Mouse (Mus musculus) MEL (cell line): Measurements from ENCODE around the gene Cntn3. TPM values are rescaled to one million over a fixed set of nuclear protein-coding genes. Genes with fewer than 3 reads are reported as not detected.
A peak's percentile ranks its signal among the peaks of the same experiment; 100 is the strongest.

Experiments
- DNase-seq: peaks from one replicate; pipeline ENCODE4 v3.0.0; 2011; ENCODE audit warnings: low read depth, low spot score
- H3K27ac ChIP-seq: 2 replicates; pipeline ENCODE4 v1.5.1; 2012; ENCODE audit warnings: low read depth, mild to moderate bottlenecking, control low read depth, low read length, moderate library complexity; ENCODE audit not compliant: control insufficient read depth
- H3K27me3 ChIP-seq, 2 experiments: fragments of 150-350 bp in 1 of 2; sonication (generic) in 1 of 2; 2 replicates each; pipeline ENCODE4 v1.6.1; 2012; ENCODE audit warnings: low read length in 2 of 2, mild to moderate bottlenecking in 2 of 2, improper control_type of control experiment in 1 of 2, moderate library complexity in 1 of 2; ENCODE audit not compliant: insufficient read depth in 2 of 2, control insufficient read depth in 1 of 2
- H3K36me3 ChIP-seq, 2 experiments: 2 replicates each; pipeline ENCODE4 v1.6.1; 2012 to 2014; ENCODE audit warnings: low read length in 2 of 2, improper control_type of control experiment in 1 of 2, inconsistent platforms in 1 of 2, mild to moderate bottlenecking in 1 of 2; ENCODE audit not compliant: insufficient read depth in 2 of 2, control insufficient read depth in 1 of 2
- H3K4me1 ChIP-seq, 2 experiments: fragments of 150-350 bp in 1 of 2; sonication (generic) in 1 of 2; 2 replicates each; pipeline ENCODE4 v1.6.1; 2012; ENCODE audit warnings: low read length in 2 of 2, improper control_type of control experiment in 1 of 2, mild to moderate bottlenecking in 1 of 2; ENCODE audit not compliant: insufficient read depth in 2 of 2, control insufficient read depth in 1 of 2
- H3K4me3 ChIP-seq, 2 experiments: fragments of 150-350 bp in 1 of 2; sonication (generic) in 1 of 2; 2 replicates each; pipeline ENCODE4 v1.5.1; 2012; ENCODE audit warnings: low read depth in 2 of 2, low read length in 2 of 2, mild to moderate bottlenecking in 2 of 2, moderate library complexity in 2 of 2, control low read depth in 1 of 2, improper control_type of control experiment in 1 of 2; ENCODE audit not compliant: control insufficient read depth in 1 of 2, insufficient read depth in 1 of 2
- H3K79me2 ChIP-seq: 2 replicates; pipeline ENCODE4 v1.6.1; 2012; ENCODE audit warnings: mild to moderate bottlenecking, low read length, moderate library complexity; ENCODE audit not compliant: control insufficient read depth, poor library complexity, insufficient read depth
- H3K9ac ChIP-seq: 2 replicates; pipeline ENCODE4 v1.6.1; 2012; ENCODE audit warnings: low read depth, mild to moderate bottlenecking, control low read depth, low read length, moderate library complexity; ENCODE audit not compliant: control insufficient read depth, poor library complexity, severe bottlenecking
- H3K9me3 ChIP-seq: fragments of 150-350 bp; sonication (generic); replicated peaks from 2 replicates; pipeline ENCODE4 v1.6.1; 2012; ENCODE audit warnings: mild to moderate bottlenecking, low read length, improper control_type of control experiment, moderate library complexity; ENCODE audit not compliant: insufficient read depth
- EP300 ChIP-seq, 2 experiments: IDR thresholded peaks; 2 replicates each; pipeline ENCODE4 v1.6.1; 2011; ENCODE audit warnings: improper control_type of control experiment in 2 of 2, low read length in 2 of 2, low read depth in 1 of 2, mild to moderate bottlenecking in 1 of 2
- JUND ChIP-seq: IDR thresholded peaks from 2 replicates; pipeline ENCODE4 v1.6.1; 2011; ENCODE audit warnings: low read depth, mild to moderate bottlenecking, improper control_type of control experiment, low read length
- MAFK ChIP-seq: IDR thresholded peaks from 2 replicates; pipeline ENCODE4 v1.6.1; 2011; ENCODE audit warnings: low read depth, mild to moderate bottlenecking, low read length, improper control_type of control experiment, borderline replicate concordance
- MAX ChIP-seq: IDR thresholded peaks from 2 replicates; pipeline ENCODE4 v1.6.1; 2011; ENCODE audit warnings: low read length, improper control_type of control experiment
- MEF2A ChIP-seq: IDR thresholded peaks from 2 replicates; pipeline ENCODE4 v1.6.1; 2014; ENCODE audit warnings: low read depth, mild to moderate bottlenecking, inconsistent platforms, low read length, improper control_type of control experiment; ENCODE audit not compliant: poor library complexity, insufficient replicate concordance, severe bottlenecking; ENCODE audit errors: extremely low read depth
- NELFE ChIP-seq: IDR thresholded peaks from 2 replicates; pipeline ENCODE4 v1.6.1; 2011; ENCODE audit warnings: low read depth, low read length, improper control_type of control experiment
- POLR2AphosphoS2 ChIP-seq: IDR thresholded peaks from 2 replicates; pipeline ENCODE4 v1.6.1; 2011; ENCODE audit warnings: low read length, improper control_type of control experiment
- RAD21 ChIP-seq: IDR thresholded peaks from 2 replicates; pipeline ENCODE4 v1.6.1; 2011; ENCODE audit warnings: mild to moderate bottlenecking, low read depth, low read length, improper control_type of control experiment
- SIN3A ChIP-seq: IDR thresholded peaks from 2 replicates; pipeline ENCODE4 v1.6.1; 2012; ENCODE audit warnings: low read length, improper control_type of control experiment, inconsistent platforms
- SMC3 ChIP-seq: IDR thresholded peaks from 2 replicates; pipeline ENCODE4 v1.6.1; 2011; ENCODE audit warnings: low read depth, low read length, improper control_type of control experiment
- TAL1 ChIP-seq: IDR thresholded peaks from 2 replicates; pipeline ENCODE4 v1.6.1; 2012; ENCODE audit warnings: mild to moderate bottlenecking, inconsistent platforms, low read length, moderate library complexity, mixed read lengths
- TBP ChIP-seq: IDR thresholded peaks from 2 replicates; pipeline ENCODE4 v1.8.0; 2011; ENCODE audit warnings: low read depth, low read length, improper control_type of control experiment
- TCF12 ChIP-seq: IDR thresholded peaks from 2 replicates; pipeline ENCODE4 v1.6.1; 2014; ENCODE audit warnings: low read depth, mild to moderate bottlenecking, inconsistent platforms, low read length, improper control_type of control experiment, moderate library complexity
- UBTF ChIP-seq: IDR thresholded peaks from 2 replicates; pipeline ENCODE4 v1.6.1; 2012; ENCODE audit warnings: low read depth, mild to moderate bottlenecking, inconsistent platforms, low read length, improper control_type of control experiment, moderate library complexity, borderline replicate concordance; ENCODE audit not compliant: insufficient read depth
- USF1 ChIP-seq: IDR thresholded peaks from 2 replicates; pipeline ENCODE4 v1.6.1; 2014; ENCODE audit warnings: low read depth, mild to moderate bottlenecking, inconsistent platforms, low read length, improper control_type of control experiment, moderate library complexity
- USF2 ChIP-seq, 2 experiments: IDR thresholded peaks; 2 replicates each; pipeline ENCODE4 v1.6.1; 2011 to 2012; ENCODE audit warnings: improper control_type of control experiment in 2 of 2, low read length in 2 of 2, borderline replicate concordance in 1 of 2, inconsistent platforms in 1 of 2, low read depth in 1 of 2, mild to moderate bottlenecking in 1 of 2; ENCODE audit not compliant: insufficient read depth in 1 of 2
- ZNF384 ChIP-seq: IDR thresholded peaks from 2 replicates; pipeline ENCODE4 v1.6.1; 2012; ENCODE audit warnings: low read depth, mild to moderate bottlenecking, inconsistent platforms, low read length, improper control_type of control experiment
- polyA plus RNA-seq, 2 experiments: library from polyadenylated mRNA; stranded (reverse) in 1 of 2; unstranded in 1 of 2; fragments of >175 nt in 1 of 2; fragments of >200 nt in 1 of 2; gene quantifications; 2 replicates each; pipeline versions ENCODE4 v1.2.1 to v1.2.4; 2012; ENCODE audit warnings: low replicate concordance in 2 of 2, low read depth in 1 of 2; ENCODE audit not compliant: insufficient read length in 2 of 2, insufficient read depth in 1 of 2, missing spikeins in 1 of 2
- total RNA-seq: library from RNA; depleted of rRNA; stranded (reverse); fragments of 300-350 nt; gene quantifications from 2 replicates; pipeline ENCODE4 v1.2.3, GENCODE M21; 2012

Cntn3 gene
- total and polyA plus RNA-seq, 3 experiments, result 0.85 to 1.1 TPM; not detected in 1

GRCm38 (mm10) chr6:102512085-102512484 is 60.8 kb downstream of the Cntn3 start:
- H3K4me3 ChIP-seq, result no peak overlapping the region
- H3K9ac ChIP-seq, result no peak overlapping the region
- no peaks in the 10 kb centered on the region for H3K36me3 ChIP-seq
- no peak for DNase-seq
- H3K9me3 ChIP-seq, result no peaks in the 10 kb centered on the region
- no peaks in the 10 kb centered on the region for H3K79me2 ChIP-seq
- no peaks in the 10 kb centered on the region for H3K4me1 ChIP-seq
- TF ChIP-seq UBTF (no peak), ZNF384 (peak; percentile 42; the same call in 1 of the 2 replicates)
- no peaks in the 10 kb centered on the region for H3K27me3 ChIP-seq
- no peak overlapping the region for H3K27ac ChIP-seq

GRCm38 (mm10) chr6:102485509-102485908 is 87.4 kb downstream of the Cntn3 start:
- Histone ChIP-seq H3K27ac (no peak overlapping the region), H3K9me3 (no peaks in the 10 kb centered on the region), H3K79me2 (no peaks in the 10 kb centered on the region), H3K4me3 (no peak overlapping the region), H3K4me1 (no peaks in the 10 kb centered on the region), H3K9ac (no peak overlapping the region), H3K36me3 (no peaks in the 10 kb centered on the region; a peak in 1 of 4 replicates), H3K27me3 (no peaks in the 10 kb centered on the region)
- DNase-seq, result no peak
- TF ChIP-seq SMC3 (no peak), TAL1 (no peak), MAFK (no peak), TCF12 (no peak), EP300 (IDR thresholded peaks at IDR 0.05; ENCODE audit: low read depth in 1 of 2, low read length in 2 of 2) (no peak), SIN3A (no peak), USF1 (no peak), TBP (no peak), USF2 (IDR thresholded peaks at IDR 0.05; ENCODE audit: borderline replicate concordance in 1 of 2, insufficient read depth in 1 of 2, low read depth in 1 of 2, low read length in 2 of 2) (no peak), JUND (no peak), MAX (no peak), MEF2A (no peak), NELFE (no peak), RAD21 (no peak), POLR2AphosphoS2 (no peak)
